Mouse (Mus musculus): ENCODE results near the gene Tyw1.

Gene Tyw1

DNA sequence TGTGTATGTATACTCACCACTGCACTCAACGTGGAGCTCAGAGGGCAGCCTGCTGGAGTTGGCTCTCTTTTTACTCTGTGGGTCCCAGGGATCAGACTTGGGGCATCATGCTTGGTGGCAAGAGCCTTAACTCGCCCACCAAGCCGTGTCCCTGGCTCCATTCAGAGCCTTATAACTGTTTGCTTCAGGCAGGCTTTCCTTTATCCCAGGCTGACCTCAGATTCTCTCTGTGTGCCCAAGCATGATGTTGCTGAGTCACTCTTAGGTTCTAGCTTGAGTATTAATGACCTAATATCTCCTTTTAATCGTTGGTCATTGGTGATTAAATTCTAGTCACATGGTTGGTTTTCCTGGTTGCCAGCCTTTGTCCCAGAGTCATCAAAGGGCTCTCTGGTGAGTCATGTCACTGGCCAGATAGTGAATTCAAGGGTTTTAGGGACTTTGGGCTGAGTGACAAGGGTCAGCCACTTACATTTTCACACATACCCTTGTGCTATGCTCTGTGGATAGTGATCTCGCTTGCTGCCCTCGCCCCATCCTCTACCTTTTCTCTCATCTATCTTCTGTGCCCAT is 9.1 kb downstream of the Tyw1 start:
- DNase-seq (ENCODE audit: low read depth, low spot score), result no peak

DNA sequence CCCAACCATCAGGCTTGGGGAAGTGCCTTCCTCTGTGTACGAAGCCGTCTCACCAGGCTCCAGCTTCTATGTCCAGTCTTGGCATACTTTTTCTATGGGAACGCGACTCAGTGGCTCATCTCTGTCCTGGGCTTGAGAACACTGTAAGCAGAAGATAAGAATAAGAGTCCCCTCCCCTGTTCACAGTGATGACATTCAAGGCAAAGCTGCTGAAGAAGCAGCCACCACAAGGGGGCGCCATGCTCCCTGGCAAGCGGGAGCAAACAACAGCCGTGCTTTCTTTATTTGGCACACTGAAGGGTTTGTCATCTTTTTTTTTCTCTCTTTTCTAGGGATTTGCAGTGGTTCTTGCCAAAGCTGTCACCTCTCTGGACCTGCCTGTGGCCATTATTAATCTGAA is 11.2 kb downstream of the Tyw1 start:
- no peak for DNase-seq (ENCODE audit: low read depth, low spot score)

DNA sequence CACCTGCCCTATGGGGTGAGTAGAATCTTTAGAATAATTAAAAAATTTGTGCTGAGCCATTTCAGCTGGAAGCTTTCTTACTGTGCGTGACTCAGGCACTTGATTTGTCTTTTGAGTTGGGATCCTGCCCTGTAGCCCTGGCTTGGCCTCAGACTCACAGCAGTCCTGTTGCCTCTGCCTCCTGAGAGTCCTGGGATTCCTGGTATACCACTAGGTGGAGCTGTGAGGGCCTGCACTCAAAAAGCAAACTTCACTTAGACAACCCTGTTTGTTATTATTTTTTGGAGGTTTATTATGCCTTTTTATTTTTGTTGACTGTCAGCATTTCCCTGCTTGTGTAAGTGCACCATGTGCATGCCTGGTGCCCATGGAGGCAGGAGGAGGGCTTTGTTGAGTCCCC is 11.9 kb downstream of the Tyw1 start:
- DNase-seq (ENCODE audit: low read depth, low spot score), result no peak

DNA sequence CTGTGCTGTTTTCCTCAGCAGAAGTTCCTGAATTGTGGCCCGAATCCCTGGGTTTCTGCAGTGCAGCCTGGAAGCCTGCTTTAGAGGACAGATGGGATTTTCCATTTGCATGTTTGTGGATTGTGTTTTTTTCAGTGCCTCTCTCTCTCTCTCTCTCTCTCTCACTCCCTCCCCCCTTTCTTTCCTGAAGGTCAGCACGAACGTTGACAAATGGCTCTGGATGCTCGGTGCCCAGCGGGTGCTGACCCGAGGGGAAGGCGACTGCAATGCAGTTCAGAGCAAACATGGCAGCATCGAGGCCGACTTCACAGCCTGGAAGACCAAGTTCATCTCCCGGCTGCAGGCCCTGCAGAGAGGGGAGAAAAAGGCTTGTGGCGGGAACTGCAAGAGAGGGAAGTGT is 13.6 kb downstream of the Tyw1 start:
- DNase-seq (ENCODE audit: low read depth, low spot score), result no peak

DNA sequence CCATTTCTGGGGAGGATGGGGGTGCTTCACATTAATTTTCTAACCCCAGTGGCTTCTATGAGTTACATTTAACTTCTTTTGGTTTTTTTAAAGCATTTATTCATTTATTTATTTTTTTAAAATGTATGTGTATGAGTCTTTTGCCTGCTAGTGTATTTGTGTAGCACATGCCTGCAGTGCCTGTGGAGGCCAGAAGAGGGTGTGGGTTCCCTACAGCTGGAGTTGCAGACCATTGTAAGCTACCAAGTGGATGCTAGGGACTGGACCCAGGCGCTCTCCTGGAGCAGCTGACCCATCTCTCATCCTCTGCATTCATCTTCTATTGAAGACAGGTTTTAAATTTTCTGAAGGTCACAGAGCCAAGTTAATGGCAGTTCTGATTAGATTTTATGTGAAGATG is 16.9 kb downstream of the Tyw1 start:
- DNase-seq (ENCODE audit: low read depth, low spot score), result no peak

DNA sequence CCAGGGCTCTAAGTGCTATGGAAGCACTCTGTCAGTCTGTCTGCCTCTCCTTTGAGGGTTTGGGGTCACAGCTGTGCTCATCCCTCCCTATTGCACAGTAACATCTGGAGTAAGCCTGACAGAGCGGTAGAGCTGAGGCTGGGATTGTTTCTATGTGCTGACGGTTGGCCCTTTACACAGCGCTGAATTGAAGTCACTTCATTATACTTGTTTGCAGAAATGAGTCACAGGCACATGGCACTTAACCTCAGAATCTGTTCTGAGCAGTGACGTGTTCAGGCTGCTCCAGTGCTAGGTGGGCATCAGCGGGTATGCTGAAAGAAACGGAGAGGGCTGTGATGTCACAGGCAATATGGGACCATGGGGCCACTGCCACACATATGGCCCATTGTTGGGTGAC is 17.6 kb downstream of the Tyw1 start:
- no peak for DNase-seq (ENCODE audit: low read depth, low spot score)

DNA sequence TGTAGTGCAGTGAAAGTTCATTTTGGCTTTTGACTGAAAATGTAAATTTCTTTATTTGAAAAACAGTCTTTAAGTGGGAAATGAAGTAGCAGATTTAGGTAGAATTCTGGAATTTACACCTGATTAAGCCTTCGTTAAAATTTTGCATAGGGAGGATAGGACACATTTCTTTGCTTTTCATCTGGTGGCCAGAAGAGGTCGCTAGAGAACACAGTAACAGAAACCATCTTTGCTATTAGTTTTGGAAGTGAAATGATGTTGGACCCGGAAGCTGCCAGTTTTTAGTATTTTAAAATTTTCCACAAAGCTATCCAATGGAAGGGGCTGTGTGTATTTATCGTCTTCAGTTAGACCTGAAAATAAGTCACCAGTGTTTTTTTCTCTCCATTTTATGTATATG is 20.1 kb downstream of the Tyw1 start:
- DNase-seq (ENCODE audit: low read depth, low spot score), result no peak

DNA sequence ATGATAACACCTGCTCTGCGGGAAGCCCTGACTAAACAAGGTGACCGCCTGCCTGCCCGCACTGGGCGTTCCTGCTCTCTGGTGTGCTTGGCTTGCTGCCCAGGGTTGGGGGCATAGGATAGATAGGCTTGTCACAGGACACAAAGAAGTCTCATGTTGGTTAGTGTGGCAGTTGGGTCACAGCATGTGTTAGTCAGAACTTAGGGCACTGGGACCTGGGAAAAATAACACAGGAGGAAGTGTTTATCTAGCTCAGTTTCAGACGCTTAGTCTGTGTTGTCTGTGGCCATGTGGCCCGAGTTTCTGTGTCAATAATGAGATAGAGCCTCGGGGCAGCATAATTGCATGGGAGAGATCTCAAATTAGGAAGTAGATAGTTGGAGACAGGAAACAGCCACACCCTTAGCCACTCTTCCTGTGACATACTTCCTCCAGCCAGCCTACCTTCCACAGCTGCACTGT is 22.6 kb downstream of the Tyw1 start:
- no peak for DNase-seq (ENCODE audit: low read depth, low spot score)

DNA sequence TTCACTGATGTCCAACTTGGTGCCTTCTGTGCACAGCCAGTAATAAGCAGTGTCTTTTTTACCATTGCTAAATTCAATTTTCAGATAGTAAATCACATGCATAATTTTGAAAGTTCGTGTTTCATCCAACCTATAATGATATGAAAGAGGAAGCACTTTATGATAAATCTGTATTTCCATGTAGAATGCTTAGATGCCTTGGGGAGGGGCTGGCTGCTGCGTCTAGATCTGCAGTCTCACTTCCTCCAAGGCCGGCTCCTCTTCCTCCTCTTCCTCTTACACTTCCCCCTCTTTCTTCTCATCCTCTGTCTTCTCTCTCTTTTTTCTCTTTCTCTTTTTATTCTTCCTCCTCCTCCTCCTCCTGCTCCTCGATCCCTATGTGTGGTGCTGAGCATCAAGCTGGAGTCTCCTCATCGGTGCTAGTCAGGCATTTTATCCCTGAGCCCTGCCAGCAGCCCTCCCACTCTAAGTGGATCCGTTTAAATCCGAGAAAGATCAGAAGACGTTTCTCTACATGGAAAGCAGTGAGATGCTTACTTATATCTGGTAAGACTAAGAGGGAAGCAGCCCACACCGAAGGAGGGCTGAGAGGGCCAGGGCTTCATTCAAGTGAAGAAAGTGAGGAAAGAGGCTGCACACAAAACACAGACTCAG is 27.8 kb downstream of the Tyw1 start:
- DNase-seq (ENCODE audit: low read depth, low spot score), result no peak

DNA sequence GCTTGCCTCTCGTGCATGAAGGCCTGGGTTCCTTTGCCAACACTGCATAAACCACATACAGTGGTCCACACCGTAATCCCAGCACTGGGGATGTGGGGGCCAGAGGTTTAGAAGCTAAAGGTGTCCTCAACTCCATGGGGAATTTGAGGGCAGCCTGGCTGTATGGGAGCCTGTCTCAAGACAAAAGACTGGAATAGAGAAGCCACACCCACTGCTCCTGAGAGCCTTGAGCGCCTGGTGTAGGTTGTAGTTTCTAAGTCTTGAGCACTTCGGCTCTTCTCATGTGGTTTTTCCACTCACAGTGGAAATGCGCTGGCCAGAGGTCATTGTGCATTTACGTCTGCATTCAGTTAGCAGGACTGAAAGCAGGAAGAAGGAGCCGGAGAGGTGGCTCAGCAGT is 32.7 kb downstream of the Tyw1 start:
- no peak for DNase-seq (ENCODE audit: low read depth, low spot score)

DNA sequence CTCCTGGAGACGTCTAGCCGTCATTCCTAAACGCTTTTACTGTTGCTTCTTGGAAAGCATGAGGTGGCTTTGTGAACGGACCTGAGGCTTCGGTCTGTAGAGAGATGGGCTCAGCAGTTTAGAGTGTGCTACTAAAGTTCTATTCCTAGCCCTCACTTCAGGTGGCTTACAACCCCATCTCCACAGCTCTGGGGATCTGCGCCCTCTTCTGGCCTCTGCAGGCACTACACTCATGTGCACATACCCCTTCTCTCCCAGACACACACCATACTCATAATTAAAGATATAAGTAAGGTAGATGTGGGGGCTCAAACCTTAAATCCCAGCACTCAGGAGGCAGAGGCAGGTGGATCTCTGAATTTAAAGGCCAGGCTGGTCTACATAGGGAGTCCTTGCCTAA is 34.8 kb downstream of the Tyw1 start:
- no peak for DNase-seq (ENCODE audit: low read depth, low spot score)

DNA sequence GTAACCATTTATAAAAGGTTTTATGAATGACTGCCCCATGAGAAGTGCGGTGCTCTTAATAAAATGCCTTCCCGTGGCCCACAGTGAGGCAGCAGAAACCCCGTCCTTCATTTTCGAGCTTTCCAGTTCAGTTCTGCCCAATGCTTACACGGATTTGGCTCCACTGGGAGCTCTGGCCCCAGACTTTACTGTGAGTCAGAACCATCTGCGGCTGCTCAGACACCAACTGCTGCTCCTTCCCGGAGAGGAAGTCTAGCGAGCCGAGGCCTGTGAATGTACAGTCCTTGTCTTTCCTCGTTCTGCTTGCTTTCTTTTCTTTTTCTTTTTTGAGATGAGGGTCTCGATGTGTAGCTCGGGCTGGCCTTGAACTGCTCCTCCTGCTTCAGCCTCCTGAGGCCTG is 35.4 kb downstream of the Tyw1 start:
- DNase-seq (ENCODE audit: low read depth, low spot score), result no peak

DNA sequence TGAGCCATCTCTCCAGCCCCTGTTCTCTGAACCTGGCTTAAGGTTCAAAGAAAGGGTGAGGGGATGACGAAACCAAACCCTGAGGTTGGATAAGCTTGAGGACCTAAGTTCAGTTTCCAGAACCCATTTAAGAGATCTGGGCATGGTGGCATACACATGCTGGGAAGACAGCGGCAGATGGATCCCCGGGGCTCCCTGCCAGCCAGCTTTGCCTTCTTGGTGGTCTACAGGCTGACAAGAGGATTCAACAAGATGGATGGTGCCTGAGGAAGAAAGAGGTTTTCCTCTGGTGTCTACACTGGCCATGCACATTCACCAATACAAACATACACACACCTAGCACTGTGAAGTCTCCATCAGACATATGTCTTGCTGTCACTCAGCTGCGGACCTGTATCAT is 37.6 kb downstream of the Tyw1 start:
- DNase-seq (ENCODE audit: low read depth, low spot score), result no peak

DNA sequence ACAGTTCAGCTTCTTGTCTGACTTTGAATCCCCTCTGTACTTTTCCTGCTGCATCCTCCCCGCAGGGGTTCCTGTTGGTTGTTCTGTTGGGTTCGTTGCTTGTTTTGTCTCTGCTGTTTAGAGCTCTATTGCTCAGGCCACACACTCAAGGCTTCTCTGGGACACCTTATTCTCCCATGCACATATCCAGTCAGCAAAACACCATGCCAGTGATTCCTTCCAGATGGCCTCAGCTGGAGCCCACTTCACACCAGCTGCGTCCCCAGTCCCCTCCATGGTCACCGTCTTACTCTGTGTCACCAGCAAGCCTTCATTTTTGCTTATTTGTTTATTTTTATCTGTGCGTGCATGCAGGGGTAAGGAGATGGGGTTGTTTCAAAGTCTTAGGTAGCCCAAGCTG is 38.5 kb downstream of the Tyw1 start:
- DNase-seq (ENCODE audit: low read depth, low spot score), result no peak

DNA sequence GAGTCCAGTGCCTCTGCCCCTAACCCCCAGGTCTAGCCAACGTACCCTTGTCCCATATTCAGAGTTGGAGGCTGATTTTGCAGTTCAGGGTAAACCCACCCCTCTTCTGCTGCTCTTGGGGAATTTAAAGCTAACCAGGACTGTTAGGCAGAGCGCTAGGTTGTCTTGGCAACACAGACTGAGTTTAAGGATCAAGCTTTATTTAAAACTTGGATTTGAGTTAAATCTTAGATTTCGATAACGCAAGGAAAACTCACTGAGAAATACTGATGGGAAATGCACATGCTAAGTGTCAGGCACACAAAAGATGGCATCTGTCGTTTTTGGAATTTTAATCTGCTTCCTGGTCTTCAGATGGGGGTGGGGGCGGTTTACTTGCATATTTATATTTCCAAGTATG is 39.2 kb downstream of the Tyw1 start:
- no peak for DNase-seq (ENCODE audit: low read depth, low spot score)

DNA sequence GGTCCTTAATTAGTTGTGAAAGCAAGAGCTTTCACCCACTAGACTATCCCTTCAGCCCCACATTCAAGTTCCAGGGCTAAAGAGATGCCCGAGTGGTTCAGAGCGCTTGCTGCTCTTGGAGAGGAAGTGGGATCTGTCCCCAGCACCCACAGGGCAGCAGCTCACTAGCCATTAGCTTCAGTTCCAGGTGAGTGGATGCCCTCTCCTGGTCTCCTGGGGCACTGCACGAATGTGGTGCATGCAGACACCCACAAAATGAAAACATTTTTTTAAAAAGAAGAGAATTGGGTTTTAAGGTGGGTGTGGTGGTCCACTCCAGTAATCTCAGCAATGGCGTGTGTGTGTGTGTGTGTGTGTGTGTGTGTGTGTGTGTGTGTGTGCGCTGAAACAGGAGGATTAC is 40.7 kb downstream of the Tyw1 start:
- DNase-seq (ENCODE audit: low read depth, low spot score), result no peak

DNA sequence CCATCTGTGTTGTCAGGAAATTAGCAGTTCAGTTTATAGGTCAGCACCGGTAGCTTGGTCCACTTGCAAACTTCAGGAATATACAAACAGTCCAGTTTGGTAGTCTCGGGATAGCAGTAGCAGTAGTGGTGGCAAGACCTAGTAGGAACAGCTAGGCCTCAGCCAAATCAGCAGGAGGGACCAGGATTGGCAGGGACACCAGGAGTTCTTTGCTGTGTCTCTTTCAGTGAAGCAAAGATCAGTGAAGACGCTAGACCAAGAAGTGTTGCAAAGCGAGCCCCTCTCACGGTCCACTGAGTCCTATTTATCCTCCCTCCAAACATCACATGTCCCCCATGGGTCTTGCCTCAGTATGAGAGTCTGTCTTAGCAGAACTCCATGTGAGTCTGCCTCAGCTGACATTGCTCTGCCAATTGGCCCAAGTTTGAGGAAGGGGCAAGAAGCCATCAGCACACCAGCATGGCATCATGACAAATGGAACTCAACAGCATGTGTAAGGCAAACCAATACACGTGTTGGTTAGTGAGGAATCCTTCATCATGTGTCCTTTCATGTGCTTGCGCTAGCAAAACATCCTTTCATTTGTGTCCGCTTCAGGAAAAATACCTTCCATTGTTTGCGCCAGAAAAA is 43.5 kb downstream of the Tyw1 start:
- DNase-seq (ENCODE audit: low read depth, low spot score), result no peak

DNA sequence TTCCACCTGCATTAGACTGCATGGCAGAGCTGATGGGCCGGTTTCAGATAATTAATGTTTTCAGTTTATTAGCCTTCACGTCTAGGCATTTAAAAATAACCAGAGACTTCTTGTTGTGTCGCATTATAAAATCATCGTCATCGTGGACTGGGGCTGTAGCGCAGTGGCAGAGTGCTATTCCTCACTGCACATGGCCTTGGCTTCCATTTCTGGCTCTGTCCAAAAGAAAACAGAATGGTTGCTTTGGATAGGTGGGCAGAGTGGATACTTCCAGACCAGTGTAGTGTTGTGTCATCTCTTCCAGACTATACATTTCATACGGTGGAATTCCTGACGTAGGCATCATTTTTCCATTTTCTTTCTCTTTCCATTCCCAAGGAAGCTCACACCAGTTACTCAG is 44.1 kb downstream of the Tyw1 start:
- no peak for DNase-seq (ENCODE audit: low read depth, low spot score)

DNA sequence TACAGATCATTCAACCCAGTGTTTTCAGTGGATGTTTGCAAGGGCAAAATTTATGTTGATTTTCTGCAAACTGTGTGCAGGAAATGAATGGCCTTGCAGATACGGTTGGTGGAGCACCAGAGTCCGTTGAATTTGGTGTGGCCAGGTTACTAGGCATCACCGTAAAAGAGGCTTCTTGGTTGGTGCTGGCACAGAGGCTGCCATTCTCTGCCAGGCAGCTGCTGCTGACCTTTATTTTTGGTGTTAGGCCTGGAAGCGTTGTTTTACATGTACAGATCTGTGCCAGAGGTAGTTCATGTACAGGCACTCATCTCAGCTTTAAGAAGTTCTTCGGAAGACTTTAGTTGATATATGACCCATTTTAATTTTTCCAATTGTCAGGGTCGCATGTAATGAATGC is 48.2 kb downstream of the Tyw1 start:
- no peak for DNase-seq (ENCODE audit: low read depth, low spot score)

DNA sequence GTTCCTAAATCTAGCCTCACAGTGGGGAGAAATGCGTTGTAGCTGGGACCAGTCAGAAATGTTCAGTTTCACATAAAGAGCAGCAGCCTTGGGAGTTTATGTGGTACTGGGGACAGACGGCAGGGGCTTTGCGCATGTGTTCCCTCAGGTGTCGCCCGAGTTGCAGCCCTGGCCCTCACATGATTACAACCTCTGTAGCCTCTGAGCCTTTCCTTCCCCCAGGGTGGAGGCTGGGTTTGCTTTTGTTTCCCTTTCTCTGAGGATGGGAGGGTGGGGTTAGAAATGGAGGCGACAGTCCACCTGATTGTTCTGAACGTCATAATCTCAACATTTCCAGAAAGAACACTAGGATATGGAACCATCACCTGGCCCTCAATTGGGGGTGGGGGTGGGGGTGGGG is 52.5 kb downstream of the Tyw1 start:
- no peak for DNase-seq (ENCODE audit: low read depth, low spot score)

DNA sequence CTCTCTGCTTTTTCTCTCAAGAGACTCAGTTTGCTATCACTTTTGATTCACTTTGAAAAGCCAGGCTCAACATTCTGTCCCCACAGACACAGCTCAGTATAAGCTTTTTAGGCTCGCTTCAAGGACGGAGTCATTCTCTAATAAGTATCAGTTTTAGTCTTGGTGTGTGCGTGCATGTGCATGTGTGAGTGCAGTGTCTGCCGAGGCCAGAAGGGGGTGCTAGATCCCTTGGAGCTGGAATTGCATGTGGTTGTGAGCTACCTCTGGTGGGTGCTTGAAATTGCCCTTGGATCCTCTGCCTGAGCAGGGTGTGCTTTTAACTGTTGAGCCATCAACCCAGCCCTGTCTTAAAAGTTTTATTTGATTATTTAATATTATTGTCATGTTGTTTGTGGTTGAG is 54.7 kb downstream of the Tyw1 start:
- no peak for DNase-seq (ENCODE audit: low read depth, low spot score)

DNA sequence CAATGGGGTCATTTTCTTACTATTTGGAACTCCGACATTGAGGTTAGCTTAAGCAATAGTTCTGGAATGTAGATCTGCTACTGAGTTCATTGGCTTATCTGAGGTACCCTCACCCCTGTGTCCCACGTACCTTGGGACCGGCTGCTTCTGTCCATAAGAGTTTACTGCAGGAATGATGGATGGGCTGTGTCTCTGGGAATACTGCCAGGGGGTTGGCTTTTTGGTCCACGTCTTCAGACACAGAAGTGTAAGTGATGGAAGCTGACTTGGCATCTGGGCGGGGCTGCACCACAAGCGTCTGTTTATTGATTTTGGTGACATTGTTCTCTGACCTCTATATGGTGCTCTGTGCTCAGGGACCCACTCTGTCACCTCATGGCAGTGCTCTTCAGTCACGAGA is 55.4 kb downstream of the Tyw1 start:
- DNase-seq (ENCODE audit: low read depth, low spot score), result no peak

DNA sequence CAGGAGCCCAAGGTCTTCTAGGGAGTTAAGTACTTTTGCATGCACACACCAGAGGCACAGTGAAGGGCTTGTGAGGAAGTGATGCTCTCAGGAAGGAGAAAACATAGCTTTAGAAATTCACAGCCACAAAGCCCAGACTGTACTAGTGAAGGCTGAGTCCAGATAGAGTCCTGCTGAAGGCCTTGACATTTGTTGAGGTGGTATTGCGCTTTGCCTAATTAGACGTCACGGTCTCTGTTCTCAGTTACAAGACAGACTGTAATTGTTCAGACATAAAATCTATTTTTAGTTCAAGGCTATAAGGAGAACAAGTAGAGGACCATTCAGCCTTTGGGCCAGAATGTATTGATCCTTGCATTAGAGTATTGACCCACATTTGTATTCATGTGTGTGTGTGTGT is 58.1 kb downstream of the Tyw1 start:
- DNase-seq (ENCODE audit: low read depth, low spot score), result no peak

DNA sequence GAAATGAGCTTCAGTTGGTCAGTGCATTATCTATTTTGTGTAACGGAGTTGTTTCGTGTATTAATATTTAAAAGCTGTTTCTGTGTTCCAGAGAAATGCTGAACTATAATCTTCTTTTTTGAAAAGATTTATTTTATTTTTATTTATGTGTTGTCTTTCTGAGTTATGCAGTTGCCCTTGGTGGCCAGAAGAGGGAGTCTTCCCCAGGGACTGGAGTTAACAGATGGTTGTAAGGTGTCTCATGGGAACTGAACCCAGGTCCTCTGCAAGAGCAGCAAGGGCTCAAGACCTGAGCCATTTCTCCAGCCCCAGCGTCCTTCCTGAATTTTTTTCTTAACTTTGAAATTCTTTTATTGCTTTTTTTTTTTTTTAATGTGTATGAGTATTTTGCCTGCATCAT is 59.5 kb downstream of the Tyw1 start:
- DNase-seq (ENCODE audit: low read depth, low spot score), result no peak
